Mouse (Mus musculus): ENCODE measurements around the gene Entr1. TPM values are rescaled to one million over a fixed set of nuclear protein-coding genes. Genes with fewer than 3 reads are reported as not detected.

Gene Entr1
- polyA plus RNA-seq, 1 experiment, result 388 TPM

GRCm38 (mm10) chr2:26357484-26357883, 31.6 kb downstream of the Entr1 start:
- Histone ChIP-seq H3K27me3 (ENCODE audit: control insufficient read depth, insufficient read depth, low read length) (no peaks in the 10 kb centered on the region), H3K4me1 (ENCODE audit: control insufficient read depth, insufficient read depth, low read length) (peaks cover 4% of the 10 kb centered on the region), H3K36me3 (ENCODE audit: control insufficient read depth, insufficient read depth, low read length) (no peaks in the 10 kb centered on the region; the same call in 1 of the 2 replicates), H3K4me3 (ENCODE audit: control insufficient read depth, low read depth, low read length) (no peak overlapping the region), H3K27ac (ENCODE audit: control insufficient read depth, insufficient read depth, low read depth, low read length) (no peak overlapping the region)
- TF ChIP-seq POLR2A (IDR thresholded peaks at IDR 0.05; ENCODE audit: control insufficient read depth, low read depth, low read length) (no peak), CTCF (IDR thresholded peaks at IDR 0.05; ENCODE audit: control insufficient read depth, insufficient read depth, insufficient replicate concordance, low read depth, low read length) (no peak)

DNA sequence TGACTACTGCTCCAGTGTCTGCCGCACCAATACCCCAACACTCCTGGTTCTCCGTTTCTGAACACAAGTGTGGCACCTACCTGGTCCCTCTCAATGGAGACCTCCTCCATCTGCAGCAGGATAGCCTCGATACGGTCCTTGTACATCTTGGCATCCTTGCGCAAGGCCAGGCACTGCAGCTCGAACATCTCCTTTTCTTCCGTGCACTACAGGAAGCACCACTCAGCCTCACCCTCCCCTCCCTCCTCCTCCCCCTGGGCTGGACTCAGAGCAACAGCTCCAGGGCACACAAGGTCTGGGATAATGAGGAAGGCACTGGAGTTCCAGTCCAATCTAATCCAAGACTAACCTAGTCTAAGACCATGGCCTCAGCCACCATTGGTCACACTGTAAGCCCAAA, 32.4 kb downstream of the Entr1 start:
- peaks cover 7% of the 10 kb centered on the region for H3K4me1 ChIP-seq (ENCODE audit: control insufficient read depth, insufficient read depth, low read length)
- no peaks in the 10 kb centered on the region; the same call in 1 of the 2 replicates for H3K36me3 ChIP-seq (ENCODE audit: control insufficient read depth, insufficient read depth, low read length)
- no peak overlapping the region for H3K27ac ChIP-seq (ENCODE audit: control insufficient read depth, insufficient read depth, low read depth, low read length)
- no peaks in the 10 kb centered on the region for H3K27me3 ChIP-seq (ENCODE audit: control insufficient read depth, insufficient read depth, low read length)
- H3K4me3 ChIP-seq (ENCODE audit: control insufficient read depth, low read depth, low read length), result no peak overlapping the region
- no peak for TF ChIP-seq POLR2A (IDR thresholded peaks at IDR 0.05; ENCODE audit: control insufficient read depth, low read depth, low read length)
- TF ChIP-seq CTCF (IDR thresholded peaks at IDR 0.05; ENCODE audit: control insufficient read depth, insufficient read depth, insufficient replicate concordance, low read depth, low read length), result no peak

- no peak overlapping the region for H3K4me3 ChIP-seq (ENCODE audit: control insufficient read depth, low read depth, low read length)
- H3K27ac ChIP-seq (ENCODE audit: control insufficient read depth, insufficient read depth, low read depth, low read length), result no peak overlapping the region
- no peaks in the 10 kb centered on the region; the same call in 1 of the 2 replicates for H3K36me3 ChIP-seq (ENCODE audit: control insufficient read depth, insufficient read depth, low read length)
- peaks cover 10% of the 10 kb centered on the region for H3K4me1 ChIP-seq (ENCODE audit: control insufficient read depth, insufficient read depth, low read length)
- TF ChIP-seq CTCF (IDR thresholded peaks at IDR 0.05; ENCODE audit: control insufficient read depth, insufficient read depth, insufficient replicate concordance, low read depth, low read length), result no peak
- no peaks in the 10 kb centered on the region for H3K27me3 ChIP-seq (ENCODE audit: control insufficient read depth, insufficient read depth, low read length)
Observed at GRCm38 (mm10) chr2:26356231-26356630, 32.9 kb downstream of the Entr1 start.

DNA sequence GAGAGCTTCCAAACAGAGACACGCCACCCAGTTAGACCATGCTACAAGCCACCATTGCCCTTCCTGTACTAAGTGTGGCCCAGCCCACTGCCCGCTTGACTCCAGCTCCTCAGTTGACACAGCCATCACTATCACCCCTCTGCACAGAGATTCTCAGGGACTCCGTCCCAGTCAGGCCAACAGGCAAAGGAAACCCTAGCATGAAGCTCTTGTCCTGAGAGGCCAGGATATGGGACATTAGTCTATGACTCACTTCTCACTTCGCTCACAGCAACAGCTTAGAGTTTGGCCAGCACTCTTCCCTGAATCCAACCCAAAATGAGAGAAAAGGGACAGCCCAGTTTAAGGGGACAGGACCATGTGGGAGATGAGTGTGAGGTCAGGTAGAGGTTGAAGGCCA, 34.7 kb downstream of the Entr1 start:
- no peaks in the 10 kb centered on the region for H3K27me3 ChIP-seq (ENCODE audit: control insufficient read depth, insufficient read depth, low read length)
- no peak overlapping the region for H3K4me3 ChIP-seq (ENCODE audit: control insufficient read depth, low read depth, low read length)
- TF ChIP-seq CTCF (IDR thresholded peaks at IDR 0.05; ENCODE audit: control insufficient read depth, insufficient read depth, insufficient replicate concordance, low read depth, low read length), result no peak
- no peak for TF ChIP-seq POLR2A (IDR thresholded peaks at IDR 0.05; ENCODE audit: control insufficient read depth, low read depth, low read length)
- H3K4me1 ChIP-seq (ENCODE audit: control insufficient read depth, insufficient read depth, low read length), result peaks cover 14% of the 10 kb centered on the region
- no peaks in the 10 kb centered on the region; the same call in 1 of the 2 replicates for H3K36me3 ChIP-seq (ENCODE audit: control insufficient read depth, insufficient read depth, low read length)
- H3K27ac ChIP-seq (ENCODE audit: control insufficient read depth, insufficient read depth, low read depth, low read length), result no peak overlapping the region

DNA sequence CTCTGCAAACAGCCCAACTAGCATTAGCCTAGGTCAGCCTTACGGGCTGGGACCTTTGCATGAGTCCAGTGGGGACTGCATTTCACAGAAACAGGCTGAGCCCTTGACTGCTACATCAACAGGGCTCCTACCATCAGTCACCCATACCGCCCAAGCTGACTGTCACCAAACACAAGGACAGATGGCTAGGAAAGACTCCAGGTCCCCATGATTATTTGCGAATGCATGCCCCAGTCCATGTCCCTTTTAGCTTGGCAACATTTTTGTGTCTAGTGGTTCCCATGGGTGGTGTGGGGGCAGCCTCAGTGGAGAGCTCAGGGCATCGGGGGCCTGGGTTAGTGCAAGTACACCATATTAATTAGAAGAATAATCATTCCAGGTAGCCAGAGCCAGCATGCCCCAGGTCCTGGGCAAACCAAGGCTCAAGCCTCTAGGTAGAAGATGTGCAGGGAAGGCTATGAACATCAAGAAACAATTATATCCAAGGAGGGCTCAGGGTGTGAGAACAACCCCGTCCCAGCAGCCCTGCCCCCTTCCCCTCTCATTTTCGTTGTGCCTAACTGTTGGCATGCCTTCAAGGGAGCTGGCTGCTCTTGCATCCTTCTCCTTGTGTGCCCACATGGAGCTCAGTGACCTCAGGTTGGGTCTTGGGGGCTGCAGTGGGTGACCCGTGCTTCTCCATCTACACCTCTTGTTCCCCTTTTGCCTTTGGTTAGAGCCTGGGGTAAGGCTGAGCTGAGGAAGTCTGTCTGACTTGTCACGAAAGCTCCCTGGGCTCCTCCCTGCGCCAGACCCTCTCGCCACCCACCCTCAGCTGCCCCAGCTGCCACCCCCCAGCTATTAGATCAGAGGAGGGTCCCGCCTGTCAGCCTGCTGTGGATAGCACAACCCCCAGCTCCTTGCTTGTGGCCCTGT, 35.8 kb downstream of the Entr1 start:
- no peak for TF ChIP-seq CTCF (IDR thresholded peaks at IDR 0.05; ENCODE audit: control insufficient read depth, insufficient read depth, insufficient replicate concordance, low read depth, low read length)
- no peak for TF ChIP-seq POLR2A (IDR thresholded peaks at IDR 0.05; ENCODE audit: control insufficient read depth, low read depth, low read length)
- H3K36me3 ChIP-seq (ENCODE audit: control insufficient read depth, insufficient read depth, low read length), result no peaks in the 10 kb centered on the region; the same call in 1 of the 2 replicates
- no peak overlapping the region for H3K27ac ChIP-seq (ENCODE audit: control insufficient read depth, insufficient read depth, low read depth, low read length)
- no peak overlapping the region for H3K4me3 ChIP-seq (ENCODE audit: control insufficient read depth, low read depth, low read length)
- no peaks in the 10 kb centered on the region for H3K27me3 ChIP-seq (ENCODE audit: control insufficient read depth, insufficient read depth, low read length)
- H3K4me1 ChIP-seq (ENCODE audit: control insufficient read depth, insufficient read depth, low read length), result peaks cover 14% of the 10 kb centered on the region

DNA sequence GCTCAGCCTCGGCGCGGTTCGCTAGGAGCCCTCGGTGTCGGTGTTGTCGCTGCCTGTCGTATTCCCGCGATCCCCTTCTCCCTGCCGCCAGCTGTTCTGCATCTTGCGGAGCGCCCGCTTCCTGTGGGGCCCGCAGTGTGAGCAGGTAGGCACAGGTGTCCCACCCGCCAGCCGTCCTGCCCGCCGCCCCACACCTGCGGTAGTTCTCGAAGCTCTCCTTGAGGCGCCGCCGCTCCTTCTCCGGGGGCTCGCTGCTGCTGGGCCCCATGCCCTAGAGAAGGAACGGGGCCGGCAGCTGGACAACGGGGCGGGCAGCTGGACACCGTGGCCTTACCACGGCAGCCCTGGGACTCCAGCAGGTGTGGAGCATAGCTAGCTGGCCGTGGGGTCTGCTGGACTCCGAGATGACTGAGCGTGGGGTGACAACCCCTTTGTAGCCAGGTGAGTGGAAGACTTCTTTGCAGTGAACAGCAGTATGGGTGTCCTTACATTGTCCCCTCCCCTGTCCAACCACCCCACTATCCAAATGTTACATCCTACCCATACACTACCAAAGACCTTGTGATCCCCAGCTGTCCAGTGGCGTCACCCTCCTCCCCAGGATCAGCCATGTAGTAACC, 36.7 kb downstream of the Entr1 start:
- Histone ChIP-seq H3K27ac (ENCODE audit: control insufficient read depth, insufficient read depth, low read depth, low read length) (0 out of 2 replicates have a peak overlapping the region, but pooled peaks have one; percentile 40), H3K27me3 (ENCODE audit: control insufficient read depth, insufficient read depth, low read length) (no peaks in the 10 kb centered on the region), H3K4me1 (ENCODE audit: control insufficient read depth, insufficient read depth, low read length) (peaks cover 14% of the 10 kb centered on the region), H3K36me3 (ENCODE audit: control insufficient read depth, insufficient read depth, low read length) (no peaks in the 10 kb centered on the region; the same call in 1 of the 2 replicates), H3K4me3 (ENCODE audit: control insufficient read depth, low read depth, low read length) (peak overlapping the region; percentile 94)
- TF ChIP-seq POLR2A (IDR thresholded peaks at IDR 0.05; ENCODE audit: control insufficient read depth, low read depth, low read length) (no peak), CTCF (IDR thresholded peaks at IDR 0.05; ENCODE audit: control insufficient read depth, insufficient read depth, insufficient replicate concordance, low read depth, low read length) (no peak)
